Mouse (Mus musculus): ENCODE data around the gene Mrc2. TPM values are rescaled to one million over a fixed set of nuclear protein-coding genes. Genes with fewer than 3 reads are reported as not detected.

Mrc2 gene
- polyA plus RNA-seq, 1 experiment, result 1.2 TPM

GRCm38 (mm10) chr11:105350643-105351042 lies 58.2 kb downstream of the Mrc2 start:
- Histone ChIP-seq H3K36me3 (ENCODE audit: control insufficient read depth, insufficient read depth, low read length) (no peaks in the 10 kb centered on the region), H3K27ac (ENCODE audit: control insufficient read depth, insufficient read depth, low read depth, low read length) (no peak overlapping the region), H3K27me3 (ENCODE audit: control insufficient read depth, insufficient read depth, low read length) (no peaks in the 10 kb centered on the region), H3K4me1 (ENCODE audit: control insufficient read depth, insufficient read depth, low read length) (peaks cover 9% of the 10 kb centered on the region), H3K4me3 (ENCODE audit: control insufficient read depth, low read depth, low read length) (no peak overlapping the region)
- TF ChIP-seq CTCF (IDR thresholded peaks at IDR 0.05; ENCODE audit: control insufficient read depth, insufficient read depth, insufficient replicate concordance, low read depth, low read length) (no peak), POLR2A (IDR thresholded peaks at IDR 0.05; ENCODE audit: control insufficient read depth, low read depth, low read length) (no peak)

GRCm38 (mm10) chr11:105352152-105352551 lies 59.7 kb downstream of the Mrc2 start:
- no peak for TF ChIP-seq CTCF (IDR thresholded peaks at IDR 0.05; ENCODE audit: control insufficient read depth, insufficient read depth, insufficient replicate concordance, low read depth, low read length)
- no peak for TF ChIP-seq POLR2A (IDR thresholded peaks at IDR 0.05; ENCODE audit: control insufficient read depth, low read depth, low read length)
- no peaks in the 10 kb centered on the region for H3K36me3 ChIP-seq (ENCODE audit: control insufficient read depth, insufficient read depth, low read length)
- no peak overlapping the region for H3K27ac ChIP-seq (ENCODE audit: control insufficient read depth, insufficient read depth, low read depth, low read length)
- no peaks in the 10 kb centered on the region for H3K27me3 ChIP-seq (ENCODE audit: control insufficient read depth, insufficient read depth, low read length)
- H3K4me3 ChIP-seq (ENCODE audit: control insufficient read depth, low read depth, low read length), result no peak overlapping the region
- peaks cover 9% of the 10 kb centered on the region for H3K4me1 ChIP-seq (ENCODE audit: control insufficient read depth, insufficient read depth, low read length)

- no peaks in the 10 kb centered on the region for H3K36me3 ChIP-seq (ENCODE audit: control insufficient read depth, insufficient read depth, low read length)
- peaks cover 9% of the 10 kb centered on the region for H3K4me1 ChIP-seq (ENCODE audit: control insufficient read depth, insufficient read depth, low read length)
- no peak overlapping the region for H3K27ac ChIP-seq (ENCODE audit: control insufficient read depth, insufficient read depth, low read depth, low read length)
- TF ChIP-seq POLR2A (IDR thresholded peaks at IDR 0.05; ENCODE audit: control insufficient read depth, low read depth, low read length) (no peak), CTCF (IDR thresholded peaks at IDR 0.05; ENCODE audit: control insufficient read depth, insufficient read depth, insufficient replicate concordance, low read depth, low read length) (no peak)
- no peak overlapping the region for H3K4me3 ChIP-seq (ENCODE audit: control insufficient read depth, low read depth, low read length)
- no peaks in the 10 kb centered on the region for H3K27me3 ChIP-seq (ENCODE audit: control insufficient read depth, insufficient read depth, low read length)
These were observed 60.8 kb downstream of the Mrc2 start for GRCm38 (mm10) chr11:105352954-105353890.

GRCm38 (mm10) chr11:105353891-105354280 lies 61.4 kb downstream of the Mrc2 start:
- H3K4me3 ChIP-seq (ENCODE audit: control insufficient read depth, low read depth, low read length), result no peak overlapping the region
- H3K4me1 ChIP-seq (ENCODE audit: control insufficient read depth, insufficient read depth, low read length), result peaks cover 9% of the 10 kb centered on the region
- H3K27ac ChIP-seq (ENCODE audit: control insufficient read depth, insufficient read depth, low read depth, low read length), result no peak overlapping the region
- no peaks in the 10 kb centered on the region for H3K36me3 ChIP-seq (ENCODE audit: control insufficient read depth, insufficient read depth, low read length)
- TF ChIP-seq POLR2A (IDR thresholded peaks at IDR 0.05; ENCODE audit: control insufficient read depth, low read depth, low read length) (no peak), CTCF (IDR thresholded peaks at IDR 0.05; ENCODE audit: control insufficient read depth, insufficient read depth, insufficient replicate concordance, low read depth, low read length) (no peak)
- H3K27me3 ChIP-seq (ENCODE audit: control insufficient read depth, insufficient read depth, low read length), result no peaks in the 10 kb centered on the region

GRCm38 (mm10) chr11:105356301-105356700 lies 63.9 kb downstream of the Mrc2 start:
- Histone ChIP-seq H3K27me3 (ENCODE audit: control insufficient read depth, insufficient read depth, low read length) (no peaks in the 10 kb centered on the region), H3K4me1 (ENCODE audit: control insufficient read depth, insufficient read depth, low read length) (no peaks in the 10 kb centered on the region), H3K4me3 (ENCODE audit: control insufficient read depth, low read depth, low read length) (no peak overlapping the region), H3K27ac (ENCODE audit: control insufficient read depth, insufficient read depth, low read depth, low read length) (no peak overlapping the region), H3K36me3 (ENCODE audit: control insufficient read depth, insufficient read depth, low read length) (no peaks in the 10 kb centered on the region)
- TF ChIP-seq CTCF (IDR thresholded peaks at IDR 0.05; ENCODE audit: control insufficient read depth, insufficient read depth, insufficient replicate concordance, low read depth, low read length), result no peak
- no peak for TF ChIP-seq POLR2A (IDR thresholded peaks at IDR 0.05; ENCODE audit: control insufficient read depth, low read depth, low read length)

GRCm38 (mm10) chr11:105362041-105362765 lies 69.8 kb downstream of the Mrc2 start:
- no peak for TF ChIP-seq POLR2A (IDR thresholded peaks at IDR 0.05; ENCODE audit: control insufficient read depth, low read depth, low read length)
- no peak for TF ChIP-seq CTCF (IDR thresholded peaks at IDR 0.05; ENCODE audit: control insufficient read depth, insufficient read depth, insufficient replicate concordance, low read depth, low read length)
- Histone ChIP-seq H3K4me1 (ENCODE audit: control insufficient read depth, insufficient read depth, low read length) (peaks cover 4% of the 10 kb centered on the region), H3K36me3 (ENCODE audit: control insufficient read depth, insufficient read depth, low read length) (no peaks in the 10 kb centered on the region), H3K27ac (ENCODE audit: control insufficient read depth, insufficient read depth, low read depth, low read length) (no peak overlapping the region), H3K27me3 (ENCODE audit: control insufficient read depth, insufficient read depth, low read length) (no peaks in the 10 kb centered on the region), H3K4me3 (ENCODE audit: control insufficient read depth, low read depth, low read length) (no peak overlapping the region)

GRCm38 (mm10) chr11:105362946-105363597 lies 70.6 kb downstream of the Mrc2 start:
- TF ChIP-seq POLR2A (IDR thresholded peaks at IDR 0.05; ENCODE audit: control insufficient read depth, low read depth, low read length) (0 out of 2 replicates have a peak, but pooled peaks have one; percentile 9), CTCF (IDR thresholded peaks at IDR 0.05; ENCODE audit: control insufficient read depth, insufficient read depth, insufficient replicate concordance, low read depth, low read length) (no peak; the same call in 1 of the 2 replicates)
- H3K4me1 ChIP-seq (ENCODE audit: control insufficient read depth, insufficient read depth, low read length), result peaks cover 4% of the 10 kb centered on the region
- H3K27ac ChIP-seq (ENCODE audit: control insufficient read depth, insufficient read depth, low read depth, low read length), result no peak overlapping the region
- no peaks in the 10 kb centered on the region for H3K36me3 ChIP-seq (ENCODE audit: control insufficient read depth, insufficient read depth, low read length)
- H3K27me3 ChIP-seq (ENCODE audit: control insufficient read depth, insufficient read depth, low read length), result no peaks in the 10 kb centered on the region
- H3K4me3 ChIP-seq (ENCODE audit: control insufficient read depth, low read depth, low read length), result peak overlapping the region; percentile 83

All from testis, adult 2 months (tissue).